Mouse (Mus musculus) mouse embryonic stem cell (cell line): ENCODE measurements at regions not wholly inside any gene's neighbourhood (a gene's known extent, or its start where the extent isn't known, plus 50 kb on each side); places are given as distances from the start of the nearest gene placed in this dataset.

ENCODE experiments used
- in situ Hi-C, 2 experiments: fragments of 300-500 bp; cut with MboI; formaldehyde crosslinking; loops; 1 replicate in 1 of 2; 3 replicates in 1 of 2; pipeline ENCODE4 v1.14.3; 2019 to 2020; ENCODE audit warnings: low sequenced_read_pairs in 2 of 2, low pct_unique_long_range_greater_than_20kb in 1 of 2, mixed read lengths in 1 of 2; ENCODE audit not compliant: unreplicated experiment in 1 of 2

DNA sequence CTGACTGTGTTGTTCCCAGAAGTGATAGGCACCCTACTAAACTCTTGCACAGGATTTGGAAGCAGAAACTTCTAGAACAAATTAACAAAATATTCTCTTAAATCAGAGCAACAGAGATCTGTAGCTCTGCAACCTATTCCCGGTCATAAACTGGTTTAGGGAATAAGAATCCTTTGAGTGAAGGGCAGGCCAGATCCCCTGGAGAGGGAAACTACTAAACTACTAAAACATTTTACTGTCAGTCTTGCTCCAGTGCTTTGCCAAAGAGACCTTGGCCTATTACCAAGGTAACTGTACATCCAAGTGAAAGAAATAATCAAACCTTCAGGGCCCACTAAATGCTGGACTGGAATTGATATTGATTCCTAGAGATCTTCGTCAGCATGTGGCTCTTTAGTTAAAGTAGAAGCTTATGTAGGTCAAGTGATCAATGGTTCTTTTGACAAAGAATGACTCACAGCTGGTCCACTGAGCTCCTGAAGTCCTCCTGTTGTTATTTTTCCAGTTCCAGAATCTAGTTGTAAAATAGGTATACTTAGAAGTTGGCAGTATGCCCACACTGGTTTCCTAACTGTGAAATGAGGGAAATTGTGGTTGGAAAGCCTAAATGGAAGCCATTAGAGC is 91.6 kb upstream of the Slc24a2 start:
- in situ Hi-C loops, result no loop called here

- in situ Hi-C loops, result no loop called here
These were observed 67.9 kb upstream of the Slc24a2 start for GRCm38 (mm10) chr4:87298129-87298528.

DNA sequence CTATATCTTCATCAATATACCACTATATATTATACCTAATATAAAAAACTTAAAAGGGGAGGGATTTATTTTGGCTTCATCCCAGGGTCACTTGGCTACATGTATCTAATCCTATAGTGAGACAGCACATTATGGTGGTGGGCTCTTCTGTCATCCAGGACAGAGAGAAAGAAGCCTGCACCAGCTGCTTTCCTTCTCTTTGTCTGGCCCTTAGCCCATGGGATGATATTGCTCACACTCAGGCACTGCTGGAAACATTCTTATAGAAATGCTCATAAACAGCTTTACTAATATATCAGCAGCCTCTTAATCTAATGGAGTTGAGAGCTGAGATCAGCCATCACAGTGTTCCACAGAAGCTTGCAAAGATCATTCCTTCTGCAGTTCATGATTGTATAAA is 64.3 kb upstream of the Slc24a2 start:
- in situ Hi-C loops, result no loop called here
